Mouse (Mus musculus) midbrain, embryonic 13.5 days (tissue): ENCODE data around the gene Krtap1-3. TPM values are rescaled to one million over a fixed set of nuclear protein-coding genes. Genes with fewer than 3 reads are reported as not detected.
A peak's percentile ranks its signal among the peaks of the same experiment; 100 is the strongest.
"Not testable (repeated sequence)": the region's sequence is repeated elsewhere in the genome, so short reads cannot be mapped to it uniquely, and the experiment has no call there.

Experiments
- ATAC-seq: fragments of 200-750 bp; cut with Nextera tagmentation; 2 replicates; pipeline ENCODE4 v1.8.0; 2017; ENCODE audit warnings: mild to moderate bottlenecking, moderate TSS enrichment, moderate library complexity
- H3K27ac ChIP-seq: fragments of 300-500 bp; sonication (generic); 2 replicates; pipeline ENCODE4 v1.5.1; 2015; ENCODE audit warnings: inconsistent platforms, mild to moderate bottlenecking, moderate library complexity
- H3K27me3 ChIP-seq: fragments of 300-500 bp; sonication (generic); 2 replicates; pipeline ENCODE4 v1.6.1; 2015; ENCODE audit warnings: mild to moderate bottlenecking, inconsistent platforms
- H3K36me3 ChIP-seq: fragments of 300-500 bp; sonication (generic); 2 replicates; pipeline ENCODE4 v1.6.1; 2015; ENCODE audit warnings: mild to moderate bottlenecking, inconsistent platforms
- H3K4me1 ChIP-seq: fragments of 300-500 bp; sonication (generic); replicated peaks from 2 replicates; pipeline ENCODE4 v1.6.1; 2015; ENCODE audit warnings: inconsistent platforms
- H3K4me2 ChIP-seq: fragments of 300-500 bp; sonication (generic); replicated peaks from 2 replicates; pipeline ENCODE4 v1.6.1; 2015; ENCODE audit warnings: moderate library complexity, mild to moderate bottlenecking, inconsistent platforms
- H3K4me3 ChIP-seq: fragments of 300-500 bp; sonication (generic); replicated peaks from 2 replicates; pipeline ENCODE4 v1.5.1; 2015; ENCODE audit warnings: mild to moderate bottlenecking, inconsistent platforms
- H3K9ac ChIP-seq: fragments of 300-500 bp; sonication (generic); replicated peaks from 2 replicates; pipeline ENCODE4 v1.6.1; 2015; ENCODE audit warnings: mild to moderate bottlenecking, inconsistent platforms
- H3K9me3 ChIP-seq: fragments of 300-500 bp; sonication (generic); 2 replicates; pipeline ENCODE4 v1.6.1; 2016; ENCODE audit warnings: mild to moderate bottlenecking, inconsistent platforms
- WGBS: fragments of 180-500 bp; shearing (Covaris S2); methylation state at CpG from one replicate; pipeline ENCODE4 v1.1.7; 2015; 5-methylcytosine and 5-hydroxymethylcytosine counted together
- polyA plus RNA-seq: library from polyadenylated mRNA; unstranded; fragments of >200 nt; fragmentation: Nextera tagmentation; extraction: Ambion mirVana; gene quantifications from 2 replicates; pipeline ENCODE4 v1.2.1, GENCODE M21; 2015

Krtap1-3 gene
- not detected in 2 replicates for polyA plus RNA-seq

- H3K27me3 ChIP-seq: no peaks in the 10 kb centered on the region
- 85% methylated on average over 6 of the region's 6 CpGs for WGBS
- ATAC-seq: no peak
Measured at GRCm38 (mm10) chr11:99590981-99591380, at the start of gene Krtap1-3. Krtap1-3 (minus strand) TSS chr11:99591339.

GRCm38 (mm10) chr11:99640926-99641325, 49.8 kb upstream of the Krtap1-3 start:
- Histone ChIP-seq H3K4me3 (no peak overlapping the region), H3K27ac (no peak overlapping the region), H3K36me3 (no peaks in the 10 kb centered on the region), H3K4me2 (no peak overlapping the region), H3K27me3 (no peaks in the 10 kb centered on the region), H3K9ac (no peak overlapping the region), H3K9me3 (no peaks in the 10 kb centered on the region), H3K4me1 (no peaks in the 10 kb centered on the region)
- ATAC-seq: no peak
- WGBS: 47% methylated on average over 1 of the region's 1 CpGs

More at GRCm38 (mm10) chr11:99590981-99591380, at the start of gene Krtap1-3:
- Histone ChIP-seq H3K27ac (no peak within 1 kb of the TSS), H3K9me3 (no peaks in the 10 kb centered on the region), H3K9ac (no peak within 1 kb of the TSS), H3K4me3 (no peak within 1 kb of the TSS), H3K4me1 (no peaks in the 10 kb centered on the region), H3K4me2 (no peak within 1 kb of the TSS), H3K36me3 (no peaks in the 10 kb centered on the region)

GRCm38 (mm10) chr11:99637086-99637485, 45.9 kb upstream of the Krtap1-3 start:
- Histone ChIP-seq H3K27ac (no peak overlapping the region), H3K36me3 (no peaks in the 10 kb centered on the region), H3K4me3 (no peak overlapping the region), H3K9ac (no peak overlapping the region), H3K9me3 (no peaks in the 10 kb centered on the region), H3K27me3 (no peaks in the 10 kb centered on the region), H3K4me1 (no peaks in the 10 kb centered on the region), H3K4me2 (no peak overlapping the region)
- WGBS: 73% methylated on average over 1 of the region's 1 CpGs
- no peak for ATAC-seq

GRCm38 (mm10) chr11:99634653-99635134, 43.6 kb upstream of the Krtap1-3 start, which contains the start of gene Krtap4-2:
Krtap4-2 (minus strand) TSS chr11:99635084.
- Histone ChIP-seq H3K4me1 (no peaks in the 10 kb centered on the region), H3K27ac (no peak within 1 kb of the TSS), H3K9me3 (no peaks in the 10 kb centered on the region), H3K9ac (0 out of 2 replicates have a peak within 1 kb of the TSS, but pooled peaks have one; percentile 3), H3K4me3 (no peak within 1 kb of the TSS), H3K27me3 (no peaks in the 10 kb centered on the region), H3K4me2 (no peak within 1 kb of the TSS), H3K36me3 (no peaks in the 10 kb centered on the region)
- no peak for ATAC-seq
- WGBS: 37% methylated on average over 8 of the region's 8 CpGs

- Histone ChIP-seq H3K27ac (no peak overlapping the region), H3K4me1 (no peaks in the 10 kb centered on the region), H3K4me2 (no peak overlapping the region), H3K9ac (no peak overlapping the region), H3K4me3 (no peak overlapping the region), H3K9me3 (no peaks in the 10 kb centered on the region), H3K36me3 (no peaks in the 10 kb centered on the region), H3K27me3 (no peaks in the 10 kb centered on the region)
- ATAC-seq: no peak
- 77% methylated on average over 2 of the region's 2 CpGs for WGBS
Measured at GRCm38 (mm10) chr11:99633293-99633692, 42.2 kb upstream of the Krtap1-3 start.

- H3K27me3 ChIP-seq: no peaks in the 10 kb centered on the region
- no peak overlapping the region for H3K4me2 ChIP-seq
- H3K4me1 ChIP-seq: no peaks in the 10 kb centered on the region
- no peak for ATAC-seq
- H3K9ac ChIP-seq: no peak overlapping the region
- no peak overlapping the region for H3K27ac ChIP-seq
- H3K36me3 ChIP-seq: no peaks in the 10 kb centered on the region
- WGBS: 81% methylated on average over 3 of the region's 3 CpGs
- H3K4me3 ChIP-seq: no peak overlapping the region
- no peaks in the 10 kb centered on the region for H3K9me3 ChIP-seq
Measured at GRCm38 (mm10) chr11:99630890-99631289, 39.8 kb upstream of the Krtap1-3 start.

GRCm38 (mm10) chr11:99628138-99628537, 37.0 kb upstream of the Krtap1-3 start, which contains the start of gene Krtap4-1:
Krtap4-1 (minus strand) TSS chr11:99628238.
- H3K9me3 ChIP-seq: no peaks in the 10 kb centered on the region
- ATAC-seq: no peak
- WGBS: 89% methylated on average over 4 of the region's 4 CpGs
- H3K27ac ChIP-seq: no peak within 1 kb of the TSS
- no peaks in the 10 kb centered on the region for H3K4me1 ChIP-seq
- no peaks in the 10 kb centered on the region for H3K27me3 ChIP-seq
- H3K4me3 ChIP-seq: no peak within 1 kb of the TSS
- no peaks in the 10 kb centered on the region for H3K36me3 ChIP-seq
- no peak within 1 kb of the TSS for H3K4me2 ChIP-seq
- no peak within 1 kb of the TSS for H3K9ac ChIP-seq

GRCm38 (mm10) chr11:99620335-99620734, 29.2 kb upstream of the Krtap1-3 start, which contains the start of gene Gm11562:
Gm11562 (minus strand) TSS chr11:99620435.
- no peak within 1 kb of the TSS for H3K4me2 ChIP-seq
- H3K4me1 ChIP-seq: no peaks in the 10 kb centered on the region
- no peaks in the 10 kb centered on the region for H3K36me3 ChIP-seq
- WGBS: 93% methylated on average over 2 of the region's 2 CpGs
- H3K27me3 ChIP-seq: no peaks in the 10 kb centered on the region
- no peak within 1 kb of the TSS for H3K9ac ChIP-seq
- H3K4me3 ChIP-seq: no peak within 1 kb of the TSS
- no peak within 1 kb of the TSS for H3K27ac ChIP-seq
- no peaks in the 10 kb centered on the region for H3K9me3 ChIP-seq
- ATAC-seq: no peak

GRCm38 (mm10) chr11:99614796-99615363, 23.7 kb upstream of the Krtap1-3 start, which contains the start of gene Krtap2-4:
Krtap2-4 (minus strand) TSS chr11:99614846.
- Histone ChIP-seq H3K27me3 (no peaks in the 10 kb centered on the region), H3K9ac (no peak within 1 kb of the TSS), H3K4me1 (no peaks in the 10 kb centered on the region), H3K9me3 (no peaks in the 10 kb centered on the region), H3K36me3 (no peaks in the 10 kb centered on the region), H3K27ac (no peak within 1 kb of the TSS), H3K4me2 (no peak within 1 kb of the TSS), H3K4me3 (no peak within 1 kb of the TSS)
- ATAC-seq: no peak
- WGBS: 72% methylated on average over 3 of the region's 3 CpGs

GRCm38 (mm10) chr11:99610089-99610488, 18.9 kb upstream of the Krtap1-3 start, which contains the start of gene Gm11937:
Gm11937 (minus strand) TSS chr11:99610189.
- H3K27ac ChIP-seq, ATAC-seq, H3K27me3 ChIP-seq, H3K4me3 ChIP-seq, H3K9me3 ChIP-seq, H3K9ac ChIP-seq, H3K4me1 ChIP-seq, H3K36me3 ChIP-seq, H3K4me2 ChIP-seq: not testable (repeated sequence)
- 72% methylated on average over 2 of the region's 2 CpGs for WGBS

- no peak overlapping the region for H3K4me2 ChIP-seq
- no peaks in the 10 kb centered on the region for H3K27me3 ChIP-seq
- H3K4me3 ChIP-seq: no peak overlapping the region
- H3K36me3 ChIP-seq: no peaks in the 10 kb centered on the region
- no peak for ATAC-seq
- H3K9me3 ChIP-seq: no peaks in the 10 kb centered on the region
- 65% methylated on average over 1 of the region's 1 CpGs for WGBS
- no peak overlapping the region for H3K9ac ChIP-seq
- H3K27ac ChIP-seq: no peak overlapping the region
- no peaks in the 10 kb centered on the region for H3K4me1 ChIP-seq
Measured at GRCm38 (mm10) chr11:99609126-99609525, 18.0 kb upstream of the Krtap1-3 start.

- H3K36me3 ChIP-seq, H3K27ac ChIP-seq, H3K4me3 ChIP-seq, H3K9ac ChIP-seq, H3K27me3 ChIP-seq, H3K4me1 ChIP-seq, H3K4me2 ChIP-seq, H3K9me3 ChIP-seq, ATAC-seq: not testable (repeated sequence)
- 87% methylated on average over 1 of the region's 1 CpGs for WGBS
Measured at GRCm38 (mm10) chr11:99603208-99603607, 12.1 kb upstream of the Krtap1-3 start, which contains the start of gene Gm11938. Gm11938 (minus strand) TSS chr11:99603308.
